Mouse (Mus musculus) E14TG2a.4 (cell line): ENCODE measurements around the gene Ggt5.

Experiments
- CTCF ChIP-seq: conservative IDR thresholded peaks from 2 replicates; pipeline ENCODE4 v1.5.1; 2014; ENCODE audit warnings: low read length
- POU5F1 ChIP-seq: IDR thresholded peaks from 2 replicates; pipeline ENCODE4 v1.6.1; 2014; ENCODE audit warnings: low read length, borderline replicate concordance

DNA sequence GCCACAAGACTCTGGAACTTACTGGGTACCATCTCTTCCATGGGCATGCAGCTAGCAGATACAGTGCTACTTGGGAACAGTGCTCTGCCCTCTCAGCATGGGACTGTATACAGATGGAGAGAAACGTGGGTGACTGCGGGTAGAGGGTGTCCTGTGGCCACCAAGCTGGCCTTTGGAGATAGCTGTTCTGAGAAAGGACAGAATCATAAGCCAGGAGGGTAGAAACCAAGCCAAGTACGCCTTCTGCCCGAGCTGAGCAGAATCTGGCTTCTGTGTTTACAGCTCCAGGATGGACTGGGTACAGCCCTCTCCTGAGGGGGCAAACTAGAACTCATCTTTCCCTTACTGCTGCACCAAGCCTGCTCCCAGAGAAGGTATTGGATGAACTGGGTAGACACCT, 73.4 kb downstream of the Ggt5 start:
- TF ChIP-seq CTCF (no peak), POU5F1 (no peak)
